Comparison of ENCODE assay signal across 12 mouse cellular contexts in the genomic region with DNA sequence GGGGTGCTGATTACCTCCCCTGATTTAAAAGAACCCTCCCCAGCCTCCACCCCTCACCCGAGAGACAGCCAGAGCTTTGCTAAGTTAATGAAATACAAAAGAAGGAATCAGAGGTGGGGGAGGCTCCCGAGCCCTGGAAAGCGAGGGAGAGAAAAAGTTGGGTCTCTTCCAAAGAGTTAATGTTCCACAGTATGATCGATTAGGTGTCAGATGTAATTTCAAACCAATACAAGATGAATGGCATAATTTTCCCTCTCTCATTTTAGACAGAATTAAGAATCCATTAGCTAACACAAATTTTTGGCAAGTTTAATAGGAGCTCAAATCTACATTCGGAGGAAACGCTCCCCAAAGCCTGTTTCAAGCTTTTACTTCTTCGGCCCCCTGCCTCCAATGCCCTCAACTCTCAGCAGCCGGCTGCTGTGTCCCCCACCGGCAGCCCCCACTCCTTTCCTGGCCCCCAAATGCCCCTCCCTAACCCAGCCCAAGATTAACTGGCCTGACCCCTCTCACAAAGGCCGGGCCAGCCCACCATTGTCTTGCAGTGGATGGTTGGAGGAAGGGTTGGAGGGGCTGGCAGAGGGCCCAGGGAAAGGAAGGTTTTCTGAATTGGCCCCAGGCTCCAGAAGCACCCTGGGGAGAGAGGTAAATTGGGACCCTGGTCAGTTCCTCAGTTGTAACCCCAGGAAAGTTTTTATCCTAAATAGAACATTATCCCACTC. TPM values are rescaled to one million over a fixed set of nuclear protein-coding genes. Genes with fewer than 3 reads are reported as not detected.
DNase-seq lines count a peak whose midpoint lies in the region; ATAC-seq and TF ChIP-seq lines count a peak whose summit lies in the region.
"Had no signal": no experiment of that assay in that cellular context is flagged by ENCODE, and none has a peak within 500 bp of the region (broad histone marks: within the 10 kb centered on the region; RNA-seq: fewer than 3 reads in every experiment).

No protein-coding gene starts in this region.

- 6% methylated on average over 10 of the region's 10 CpGs for WGBS in kidney, embryonic 14.5 days
- WGBS in lung, postnatal 0 days: 13% methylated on average over 10 of the region's 10 CpGs

- H3K4me1 ChIP-seq in kidney, embryonic 14.5 days (ENCODE audit: control insufficient read depth, insufficient read depth, low read length): peaks cover 16% of the 10 kb centered on the region; the same call in 1 of the 2 replicates
- H3K4me1 ChIP-seq in brown adipose tissue, adult 24 weeks (ENCODE audit: control insufficient read depth, insufficient read depth, insufficient read length, low read length): peaks cover 22% of the 10 kb centered on the region
- H3K4me1 ChIP-seq in lung, postnatal 0 days (ENCODE audit: insufficient read depth, low read depth, low read length): 0 out of 2 replicates have a peak, but pooled peaks cover 3% of the 10 kb centered on the region

- H3K36me3 ChIP-seq in kidney, embryonic 14.5 days (ENCODE audit: control insufficient read depth, insufficient read depth, low read length): no peaks in the 10 kb centered on the region
- H3K36me3 ChIP-seq in lung, postnatal 0 days (ENCODE audit: insufficient read depth, low read length): no peaks in the 10 kb centered on the region

- no peak for ATAC-seq in kidney, embryonic 14.5 days (ENCODE audit: low FRiP score, low TSS enrichment)
- peak; percentile 31; the same call in 1 of the 2 replicates for ATAC-seq in lung, postnatal 0 days

- H3K9me3 ChIP-seq in kidney, embryonic 14.5 days (ENCODE audit: control insufficient read depth, low read length): no peaks in the 10 kb centered on the region
- no peaks in the 10 kb centered on the region for H3K9me3 ChIP-seq in lung, postnatal 0 days (ENCODE audit: low read length)

- H3K27ac ChIP-seq in kidney, embryonic 14.5 days (ENCODE audit: low read depth, low read length): no peak overlapping the region
- peak overlapping the region; percentile 88 for H3K27ac ChIP-seq in brown adipose tissue, adult 24 weeks (replicated peaks; ENCODE audit: low read depth, low read length)
- H3K27ac ChIP-seq in lung, postnatal 0 days (ENCODE audit: low read length): no peak overlapping the region
- H3K27ac ChIP-seq: macrophage had no signal

- no peak for TF ChIP-seq CTCF in lung, postnatal 0 days (IDR thresholded peaks at IDR 0.05)

- peak; percentile 11 for DNase-seq in kidney, adult 18-20 months
- peak; percentile 54 to 60 for DNase-seq in heart, postnatal 14 days
- DNase-seq in lung, postnatal 0 days (ENCODE audit: low spot score): no peak
- DNase-seq in Muller cell, postnatal 12 days (ENCODE audit: inconsistent ontology term): no peak
- DNase-seq in layer of hippocampus, postnatal 10 days (ENCODE audit: low spot score in 2 of 2): no peak
- no peak for DNase-seq in adrenal gland, postnatal 10 days
- DNase-seq: cerebellum, adult 11 months had no signal

- TF ChIP-seq EP300 in lung, postnatal 0 days (IDR thresholded peaks at IDR 0.05): no peak

- H3K9ac ChIP-seq in kidney, embryonic 14.5 days (ENCODE audit: low read depth, low read length): no peak overlapping the region
- H3K9ac ChIP-seq in lung, postnatal 0 days (replicated peaks; ENCODE audit: low read depth): no peak overlapping the region

- H3K27me3 ChIP-seq in kidney, embryonic 14.5 days (ENCODE audit: control insufficient read depth, insufficient read depth, low read length): no peaks in the 10 kb centered on the region; the same call in 1 of the 2 replicates
- 0 out of 2 replicates have a peak, but pooled peaks cover 4% of the 10 kb centered on the region for H3K27me3 ChIP-seq in lung, postnatal 0 days (replicated peaks; ENCODE audit: insufficient read depth, low read length)

- no peak overlapping the region; the same call in 1 of the 2 replicates for H3K4me2 ChIP-seq in kidney, embryonic 14.5 days (replicated peaks; ENCODE audit: low read depth, low read length)
- H3K4me2 ChIP-seq in lung, postnatal 0 days (replicated peaks; ENCODE audit: low read depth, low read length): no peak overlapping the region

- H3K4me3 ChIP-seq in kidney, embryonic 14.5 days (ENCODE audit: low read length): no peak overlapping the region
- H3K4me3 ChIP-seq in brown adipose tissue, adult 24 weeks (ENCODE audit: insufficient read depth, low read depth, low read length): peak overlapping the region; percentile 15; the same call in 1 of the 2 replicates
- no peak overlapping the region for H3K4me3 ChIP-seq in lung, postnatal 0 days (ENCODE audit: low read depth, low read length)

- intact Hi-C loops in heart, postnatal 14 days (cut with DNase I): no loop called here

RNA-seq across cellular contexts. Expression of gene Neurod2, which starts 30.8 kb away (rescaled TPM):
- not detected in 2 replicates for polyA plus RNA-seq in kidney, embryonic 14.5 days (2014; fragmentation: Nextera tagmentation; extraction: Ambion mirVana)
- not detected in 2 replicates for polyA plus RNA-seq in brown adipose tissue, adult 24 weeks (2012; ENCODE audit: insufficient read depth, insufficient read length, missing spikeins)
- total RNA-seq in heart, postnatal 14 days (2021): not detected
- not detected in 2 replicates for polyA plus RNA-seq in lung, postnatal 0 days (2015; fragmentation: Nextera tagmentation; extraction: Ambion mirVana)
- total RNA-seq in layer of hippocampus, postnatal 10 days (2021): 100 to 1,000 TPM; 114 to 118 TPM
- not detected for total RNA-seq in adrenal gland, postnatal 10 days (2021)
- polyA plus RNA-seq: gonadal fat pad, adult 2 months; macrophage; spleen, adult 2 months had no signal

RNA-seq across cellular contexts. Expression of gene Ppp1r1b, which starts 49.6 kb away (rescaled TPM):
- polyA plus RNA-seq in kidney, embryonic 14.5 days (2014; fragmentation: Nextera tagmentation; extraction: Ambion mirVana): 0.87 and 1.7 TPM in 2 replicates
- not detected in 2 replicates for polyA plus RNA-seq in brown adipose tissue, adult 24 weeks (2012; ENCODE audit: insufficient read depth, insufficient read length, missing spikeins)
- 1 to 10 TPM; 1.8 to 3.0 TPM for total RNA-seq in heart, postnatal 14 days (2021)
- 11.8 and 18.6 TPM in 2 replicates for polyA plus RNA-seq in lung, postnatal 0 days (2015; fragmentation: Nextera tagmentation; extraction: Ambion mirVana)
- total RNA-seq in layer of hippocampus, postnatal 10 days (2021): 10 to 100 TPM; 17.5 to 24.1 TPM
- 1 to 10 TPM in 1 of 2 experiments, under 1 TPM in 1; 1.00 to 1.7 TPM for total RNA-seq in adrenal gland, postnatal 10 days (2021)
- polyA plus RNA-seq: macrophage had no signal

RNA-seq across cellular contexts. Expression of gene Stard3, which starts 59.5 kb away (rescaled TPM):
- polyA plus RNA-seq in kidney, embryonic 14.5 days (2014; fragmentation: Nextera tagmentation; extraction: Ambion mirVana): 34.9 and 42.0 TPM in 2 replicates
- polyA plus RNA-seq in brown adipose tissue, adult 24 weeks (2012; ENCODE audit: insufficient read depth, insufficient read length, missing spikeins): 5.3 and 8.1 TPM in 2 replicates
- total RNA-seq in heart, postnatal 14 days (2021): 10 to 100 TPM; 21.7 to 23.3 TPM
- polyA plus RNA-seq in lung, postnatal 0 days (2015; fragmentation: Nextera tagmentation; extraction: Ambion mirVana): 69.9 and 73.1 TPM in 2 replicates
- total RNA-seq in layer of hippocampus, postnatal 10 days (2021): 10 to 100 TPM; 19.2 to 19.5 TPM
- total RNA-seq in adrenal gland, postnatal 10 days (2021): 10 to 100 TPM; 25.3 to 25.6 TPM

Comparison
In these comparisons a context has a peak if more than half of its experiments do, and no peak if none do; other contexts are left out.
1. DNase-seq: peak in kidney, adult 18-20 months (single experiment) and heart, postnatal 14 days (2 of 2); none in lung, postnatal 0 days (single experiment), Muller cell, postnatal 12 days (single experiment), layer of hippocampus, postnatal 10 days (0 of 2) and adrenal gland, postnatal 10 days (single experiment).
2. RNA of gene Neurod2, which starts 30.8 kb away (total RNA-seq): 114 to 118 TPM in layer of hippocampus, postnatal 10 days; not detected in adrenal gland, postnatal 10 days and not detected in heart, postnatal 14 days; every median in the first group is over 100 times any median in the second.
3. RNA of gene Ppp1r1b, which starts 49.6 kb away (total RNA-seq): 17.5 to 24.1 TPM in layer of hippocampus, postnatal 10 days; 1.8 to 3.0 TPM in heart, postnatal 14 days and 1.00 to 1.7 TPM in adrenal gland, postnatal 10 days; every median in the first group is over 4 times any median in the second.